Mouse (Mus musculus): ENCODE results near the gene Vkorc1l1.

Gene Vkorc1l1

DNA sequence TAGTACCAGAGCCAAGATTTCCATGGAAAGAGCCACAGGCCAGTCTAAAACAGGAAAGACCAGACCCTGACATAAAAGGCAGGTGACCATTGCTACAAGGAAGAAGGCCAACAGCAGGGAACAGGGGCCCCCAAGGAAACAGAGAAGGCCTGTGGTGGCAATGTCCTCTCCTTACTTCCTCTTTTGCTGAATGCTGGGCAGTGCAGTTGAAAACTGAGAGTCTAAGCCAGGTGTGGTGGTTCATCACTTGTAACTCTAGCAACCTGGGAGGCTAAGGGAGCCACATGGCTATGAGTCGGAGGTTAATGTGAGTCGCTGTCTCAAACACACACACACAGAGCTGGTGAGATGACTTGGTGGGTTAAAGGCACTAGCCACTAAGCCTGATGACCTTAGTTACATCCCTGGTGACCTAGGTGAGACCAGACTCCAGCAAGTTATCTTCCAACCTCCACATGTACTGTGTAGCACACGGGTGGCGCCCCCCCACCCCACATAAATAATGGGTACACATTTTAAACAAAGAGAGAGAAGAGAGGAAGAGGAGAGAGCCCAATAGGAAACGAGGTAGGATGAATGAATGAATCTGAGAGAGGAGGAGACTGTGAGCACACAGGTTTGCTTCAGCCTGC lies 59.7 kb downstream of the Vkorc1l1 start:
- DNase-seq (ENCODE audit: low read depth in 1 of 2, low spot score in 2 of 2) = peak in 1 of 2 experiments; percentile 22

- peak; percentile 81 to 83 for DNase-seq (ENCODE audit: low read depth in 1 of 2, low spot score in 2 of 2)
Observed at GRCm38 (mm10) chr5:130002301-130003146, 60.8 kb downstream of the Vkorc1l1 start, which contains the start of gene Gusb. Gene Gusb (minus strand): TSS chr5:130003049.

GRCm38 (mm10) chr5:130003229-130003628 lies 61.5 kb downstream of the Vkorc1l1 start:
- no peak for DNase-seq (ENCODE audit: low read depth in 1 of 2, low spot score in 2 of 2)

DNA sequence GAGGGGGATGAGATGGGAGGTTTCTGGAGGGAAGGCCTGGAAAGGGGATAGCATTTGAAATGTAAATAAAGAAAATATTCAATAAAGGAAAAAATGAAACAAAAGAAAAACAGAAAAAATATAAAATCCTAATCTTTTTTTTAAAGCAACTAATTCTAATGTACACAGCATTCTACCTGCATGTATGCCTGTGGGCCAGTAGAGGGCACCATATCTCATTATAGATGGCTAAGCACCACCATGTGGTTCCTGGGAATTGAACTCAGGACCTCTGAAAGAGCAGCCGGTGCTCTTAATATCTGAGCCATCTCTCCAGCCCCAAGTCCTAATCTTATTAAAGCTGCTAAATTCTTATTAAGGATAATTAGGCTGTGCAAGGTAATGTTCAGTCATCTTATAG lies 65.6 kb downstream of the Vkorc1l1 start:
- DNase-seq (ENCODE audit: low read depth in 1 of 2, low spot score in 2 of 2) = no peak

- DNase-seq (ENCODE audit: low read depth in 1 of 2, low spot score in 2 of 2) = no peak
Observed at GRCm38 (mm10) chr5:130008034-130008590, 66.3 kb downstream of the Vkorc1l1 start.

- no peak for DNase-seq (ENCODE audit: low read depth in 1 of 2, low spot score in 2 of 2)
Observed at GRCm38 (mm10) chr5:130009784-130010183, 68.0 kb downstream of the Vkorc1l1 start.

- no peak for DNase-seq (ENCODE audit: low read depth in 1 of 2, low spot score in 2 of 2)
Observed at GRCm38 (mm10) chr5:130010961-130011360, 69.2 kb downstream of the Vkorc1l1 start.

DNA sequence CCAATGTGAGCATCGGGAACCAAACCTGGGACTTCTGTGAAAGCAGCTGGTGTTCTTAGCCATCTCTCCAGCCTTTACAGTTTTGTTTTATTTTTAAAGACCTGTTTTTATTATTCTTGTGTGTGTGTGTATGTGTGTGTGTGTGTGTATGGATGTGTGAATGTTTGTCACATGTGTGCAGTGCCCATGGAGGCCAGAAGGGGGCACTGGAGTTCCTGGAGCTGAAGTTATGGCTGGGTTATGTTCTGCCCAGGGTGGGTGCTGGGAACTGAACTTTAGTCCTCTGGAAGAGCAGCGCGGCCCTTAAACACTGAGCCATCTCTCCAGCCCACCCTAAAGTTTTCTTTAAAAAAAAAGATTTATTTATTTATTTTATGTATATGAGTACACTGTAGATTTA lies 73.3 kb downstream of the Vkorc1l1 start:
- DNase-seq (ENCODE audit: low read depth in 1 of 2, low spot score in 2 of 2) = no peak

DNA sequence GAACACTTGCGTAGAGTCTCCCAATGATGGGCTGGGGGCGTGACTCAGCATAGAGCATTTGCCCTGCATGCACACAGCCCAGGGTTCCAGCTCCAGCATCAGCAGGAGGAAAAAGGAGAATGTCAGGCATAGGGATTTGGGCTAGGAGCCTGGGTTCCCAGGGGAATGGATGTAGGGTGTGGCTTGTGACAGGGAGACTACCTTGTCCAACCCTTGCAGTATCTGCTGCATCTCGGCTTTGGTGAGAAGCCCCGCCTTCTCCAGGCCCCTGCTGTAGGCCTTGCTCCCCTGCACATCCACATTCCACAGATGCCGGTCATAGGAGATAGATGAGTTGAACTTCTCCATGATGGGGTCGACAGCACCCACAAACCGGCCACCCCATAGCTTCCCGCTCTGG lies 77.7 kb downstream of the Vkorc1l1 start:
- no peak for DNase-seq (ENCODE audit: low read depth in 1 of 2, low spot score in 2 of 2)

DNA sequence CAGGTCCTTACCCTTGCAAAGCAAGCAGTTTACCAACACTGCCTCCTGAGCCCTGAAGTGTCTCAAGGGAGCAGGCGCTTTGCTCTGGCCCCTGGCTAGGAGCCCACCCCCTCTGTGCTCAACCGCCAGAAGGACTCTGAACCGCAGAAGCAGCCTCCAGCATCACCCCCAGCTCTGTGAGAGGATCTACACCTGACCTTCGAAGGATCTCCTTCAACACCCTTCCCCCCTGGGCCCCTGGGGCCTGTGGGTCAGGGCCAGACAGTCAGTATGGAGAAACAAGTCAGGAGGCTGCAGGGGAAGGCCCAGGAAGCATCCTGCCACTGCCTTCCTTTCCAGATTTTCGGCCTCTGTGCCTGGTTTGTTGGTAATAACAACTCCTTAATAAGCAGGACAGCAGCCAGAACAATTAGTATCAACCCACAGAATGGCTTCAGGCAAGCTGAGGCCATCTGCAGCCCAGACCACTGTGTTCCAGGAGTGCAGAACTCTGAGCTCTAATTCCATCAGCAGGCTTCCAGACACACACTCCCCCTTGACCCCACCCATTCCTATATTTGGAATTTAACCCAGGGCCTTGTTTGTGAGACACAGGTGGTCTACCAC lies 79.7 kb downstream of the Vkorc1l1 start:
- no peak for DNase-seq (ENCODE audit: low read depth in 1 of 2, low spot score in 2 of 2)

DNA sequence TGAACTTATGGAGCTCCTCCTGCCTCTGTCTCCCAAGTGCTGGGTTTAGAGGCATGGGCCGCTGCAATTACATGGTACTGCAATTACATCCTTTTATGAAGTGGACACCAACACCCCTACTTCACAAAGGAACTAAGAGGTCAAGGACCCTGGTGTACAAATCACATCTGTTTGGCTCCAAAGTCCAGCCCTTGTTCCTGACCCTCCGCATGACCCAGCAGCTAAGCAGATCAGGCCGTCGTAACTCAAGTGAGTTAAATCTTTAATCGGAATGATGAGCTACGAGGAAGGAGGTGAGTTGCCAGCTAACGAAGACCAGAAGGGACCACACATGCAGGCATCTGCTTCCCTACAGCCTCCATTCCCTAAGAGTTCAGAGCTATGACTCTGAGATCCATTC lies 80.6 kb downstream of the Vkorc1l1 start:
- no peak for DNase-seq (ENCODE audit: low read depth in 1 of 2, low spot score in 2 of 2)

GRCm38 (mm10) chr5:130023067-130023766 lies 81.4 kb downstream of the Vkorc1l1 start:
- no peak for DNase-seq (ENCODE audit: low read depth in 1 of 2, low spot score in 2 of 2)

DNA sequence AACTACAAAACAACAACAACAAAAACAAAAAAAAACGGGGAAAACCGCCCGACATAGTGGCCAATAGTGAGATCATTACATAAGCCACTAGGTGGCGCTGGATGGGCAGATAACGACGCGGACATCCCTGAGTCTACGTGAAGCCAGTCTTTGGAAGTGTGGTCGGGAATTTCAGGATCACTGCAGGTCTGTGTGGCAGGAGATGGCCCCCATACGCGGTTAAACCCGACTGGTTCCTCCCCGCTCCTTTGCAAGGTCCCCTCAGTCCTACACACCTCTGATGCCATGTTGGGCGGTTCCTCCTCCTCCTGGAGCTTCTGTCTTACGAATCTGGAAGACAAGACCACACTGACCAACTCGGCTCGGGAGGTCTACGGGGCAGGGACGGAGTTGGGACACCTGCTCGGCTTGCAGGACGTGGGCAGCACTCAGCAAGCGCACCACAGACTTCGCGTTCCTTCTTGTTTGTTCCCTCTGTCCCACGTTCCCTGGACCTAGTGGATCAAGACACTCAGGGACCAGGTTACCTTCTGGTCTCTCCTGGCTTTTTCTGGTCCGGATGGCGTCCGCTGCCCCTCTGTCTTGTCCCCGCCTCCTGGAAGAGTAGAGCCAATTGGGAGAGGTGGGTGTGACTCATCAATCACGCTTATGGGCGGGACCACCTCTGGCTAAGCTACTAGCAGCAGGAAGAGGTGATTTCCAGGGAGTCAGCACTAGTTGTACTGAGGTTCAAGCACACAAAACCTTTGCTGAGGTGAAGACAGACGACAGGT lies 82.2 kb downstream of the Vkorc1l1 start:
- DNase-seq (ENCODE audit: low read depth in 1 of 2, low spot score in 2 of 2) = peak; percentile 58 to 79

GRCm38 (mm10) chr5:130027134-130027533 lies 85.4 kb downstream of the Vkorc1l1 start:
- DNase-seq (ENCODE audit: low read depth in 1 of 2, low spot score in 2 of 2) = no peak

DNA sequence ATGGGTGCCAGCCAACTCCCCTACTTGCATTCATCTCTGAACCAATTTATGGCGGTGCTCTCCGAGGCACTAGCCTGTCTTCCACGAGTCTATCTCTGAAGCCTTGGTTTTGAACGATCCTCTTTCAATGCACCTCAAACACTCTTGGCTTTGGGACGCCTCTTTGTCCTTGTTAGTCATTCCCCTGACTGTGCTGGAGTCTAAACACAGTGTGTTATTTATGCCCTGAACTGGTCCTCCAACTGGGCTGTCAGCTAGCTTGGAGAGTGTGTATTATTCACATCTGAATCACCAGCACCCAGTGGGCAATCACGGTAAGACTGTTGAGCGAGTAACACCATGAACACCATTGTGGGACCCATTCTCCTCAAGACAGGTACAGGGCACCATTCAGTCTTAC lies 85.9 kb downstream of the Vkorc1l1 start:
- no peak for DNase-seq (ENCODE audit: low read depth in 1 of 2, low spot score in 2 of 2)

DNA sequence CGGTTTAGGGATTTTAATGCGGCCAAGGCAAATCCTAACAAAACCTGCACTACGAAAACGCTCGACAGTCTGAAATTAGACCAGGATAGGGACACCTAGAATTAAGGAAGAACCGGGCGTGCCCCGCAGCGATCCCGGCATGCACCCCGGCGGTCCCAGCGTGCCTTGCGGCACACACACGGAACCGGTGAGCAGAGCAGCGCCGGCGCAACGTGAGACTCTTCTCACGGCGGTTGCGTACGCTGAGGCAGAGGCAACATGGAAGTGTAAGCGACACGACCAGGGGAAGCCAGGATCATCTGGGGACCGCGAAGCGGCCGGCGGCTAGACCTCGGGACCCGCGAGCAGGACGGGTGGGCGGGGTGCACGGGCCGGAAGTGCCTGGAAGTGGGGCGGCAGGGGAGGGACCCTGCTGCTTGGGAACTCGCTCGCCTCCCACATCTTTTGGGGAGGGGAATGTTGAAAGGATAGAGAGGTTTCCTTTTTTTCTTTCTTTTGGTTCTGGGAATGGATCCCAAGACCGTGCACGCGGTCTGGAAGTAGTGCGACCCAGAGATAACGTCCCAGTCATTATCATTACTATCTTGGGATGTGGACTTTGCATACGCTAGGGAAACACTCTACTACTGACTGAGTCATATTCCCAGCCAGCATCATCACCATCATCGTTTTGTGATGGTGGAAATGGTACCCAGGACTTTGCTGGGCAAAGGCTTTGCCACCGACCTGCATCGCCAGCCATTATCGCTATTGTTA lies 87.5 kb downstream of the Vkorc1l1 start, which contains the start of the genes Asl and Crcp:
Asl (minus strand) TSS at position 106 of the 756 bp plus-strand sequence.
Crcp (plus strand) TSS at position 149 of the 756 bp plus-strand sequence.
- DNase-seq (ENCODE audit: low read depth in 1 of 2, low spot score in 2 of 2) = peak; percentile 50 to 73

DNA sequence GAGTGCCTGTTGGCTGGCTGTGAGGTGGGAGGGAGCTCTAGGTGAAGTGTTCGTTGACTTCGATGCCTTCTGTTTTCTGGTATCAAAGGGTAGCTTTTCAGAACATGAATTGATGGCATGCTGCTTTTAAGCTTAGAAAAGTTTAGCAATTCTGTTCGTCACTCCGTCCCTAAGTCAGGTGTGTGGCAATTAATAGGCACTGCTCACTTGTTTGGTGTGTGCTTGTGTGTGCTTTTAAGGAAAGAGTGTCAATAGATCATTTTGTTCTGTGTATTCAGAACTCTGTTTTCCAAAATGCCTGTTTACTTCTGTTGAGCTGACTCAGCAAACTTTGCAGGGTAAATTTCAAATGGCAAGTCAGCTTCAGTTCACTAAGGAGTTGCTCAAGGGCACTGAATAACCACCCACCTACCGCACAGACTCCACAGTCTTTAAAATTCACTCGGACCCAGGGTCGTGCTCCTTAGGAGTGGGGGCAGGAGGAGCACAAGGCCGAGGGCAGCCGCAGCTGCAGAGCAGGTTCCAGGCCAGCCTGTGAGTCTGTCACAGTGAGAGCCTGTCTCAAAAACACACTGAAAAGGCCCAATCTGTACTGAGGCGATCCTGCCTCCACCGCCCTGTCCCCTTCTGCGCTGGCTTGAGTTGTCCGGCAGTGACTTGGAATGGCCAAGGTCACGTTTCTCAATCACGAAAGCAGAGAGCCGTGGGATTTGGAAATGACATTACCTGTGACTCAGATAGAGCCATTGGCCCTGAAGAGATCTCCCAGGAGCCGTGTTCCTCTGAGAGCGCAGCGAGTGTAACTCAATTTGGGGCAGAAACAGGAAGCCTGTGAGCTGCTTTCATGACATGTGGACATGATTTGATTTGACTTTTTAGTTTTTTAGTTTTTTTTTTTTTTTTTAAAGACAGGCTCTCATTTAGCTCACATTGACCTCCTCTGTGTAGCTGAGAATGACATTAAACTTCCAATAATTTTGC lies 89.9 kb downstream of the Vkorc1l1 start:
- DNase-seq (ENCODE audit: low read depth in 1 of 2, low spot score in 2 of 2) = no peak

DNA sequence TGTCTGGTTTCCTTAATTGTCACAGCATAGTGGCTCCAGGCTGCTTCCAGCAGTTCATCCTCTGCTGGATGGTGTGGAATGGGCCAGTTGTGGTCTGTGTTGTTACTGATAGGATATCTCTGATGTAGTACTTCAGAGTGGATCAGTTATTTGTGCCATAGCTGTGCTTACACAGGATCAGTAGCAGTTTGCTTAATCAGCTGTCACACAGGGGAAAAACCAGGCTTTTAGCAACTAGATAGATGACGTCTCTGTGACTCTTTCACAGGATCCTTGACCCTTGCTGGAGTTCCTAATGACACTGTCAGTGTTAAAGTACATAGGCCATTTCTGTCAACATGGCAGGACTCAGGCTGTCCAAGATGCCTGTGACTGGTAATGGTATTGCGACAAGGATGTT lies 92.1 kb downstream of the Vkorc1l1 start:
- no peak for DNase-seq (ENCODE audit: low read depth in 1 of 2, low spot score in 2 of 2)
